Mouse (Mus musculus) left cerebral cortex, postnatal 14 days (tissue): ENCODE measurements around the gene Specc1. TPM values are rescaled to one million over a fixed set of nuclear protein-coding genes. Genes with fewer than 3 reads are reported as not detected.

ENCODE experiments used
- DNase-seq, 2 experiments: peaks; one replicate each; pipeline ENCODE4 v3.0.0; 2021 to 2022; ENCODE audit warnings: low spot score in 2 of 2, mixed read lengths in 1 of 2
- intact Hi-C: fragments of 180-260 bp; cut with DNase I; formaldehyde crosslinking; loops from one replicate; pipeline ENCODE4 v1.15.1; 2025
- total RNA-seq, 2 experiments: library from RNA; stranded (reverse); gene quantifications; 2 replicates each; pipeline ENCODE4 v1.2.3; 2021

Specc1 gene
- total RNA-seq, 2 experiments from 2014 or later, result 43.8 to 44.9 TPM

- DNase-seq, result no peak
- intact Hi-C loops, result no loop called here
These were observed 49.3 kb downstream of the Specc1 start for GRCm38 (mm10) chr11:62005911-62006260.

GRCm38 (mm10) chr11:62006680-62007079 lies 50.1 kb downstream of the Specc1 start:
- no peak for DNase-seq
- intact Hi-C loops, result no loop called here

GRCm38 (mm10) chr11:62007984-62008383 lies 51.4 kb downstream of the Specc1 start:
- no peak for DNase-seq

GRCm38 (mm10) chr11:62010625-62011231 lies 54.2 kb downstream of the Specc1 start:
- intact Hi-C loops, result loop anchor here (5.0 kb wide), 1 partner anchor 53 kb away; the partner anchor contains the start of gene Specc1
- peak in 1 of 2 experiments; percentile 23 for DNase-seq

More at GRCm38 (mm10) chr11:62007984-62008383, 51.4 kb downstream of the Specc1 start:
- intact Hi-C loops, result no loop called here

GRCm38 (mm10) chr11:62012039-62012438 lies 55.5 kb downstream of the Specc1 start:
- DNase-seq, result no peak
- intact Hi-C loops, result loop anchor here (5.0 kb wide), 1 partner anchor 55 kb away; the partner anchor contains the start of gene Specc1

- no peak for DNase-seq
- intact Hi-C loops, result loop anchor here (5.0 kb wide), 1 partner anchor 56 kb away; the partner anchor contains the start of gene Specc1
These were observed 56.9 kb downstream of the Specc1 start for GRCm38 (mm10) chr11:62013449-62013848.

GRCm38 (mm10) chr11:62015071-62015654 lies 58.6 kb downstream of the Specc1 start:
- peak in 1 of 2 experiments; percentile 25 for DNase-seq
- intact Hi-C loops, result no loop called here

- intact Hi-C loops, result no loop called here
- DNase-seq, result no peak
These were observed 60.4 kb downstream of the Specc1 start for GRCm38 (mm10) chr11:62016985-62017384.

- no peak for DNase-seq
- intact Hi-C loops, result no loop called here
These were observed 62.0 kb downstream of the Specc1 start for GRCm38 (mm10) chr11:62018315-62019205.

GRCm38 (mm10) chr11:62019857-62020256 lies 63.3 kb downstream of the Specc1 start:
- intact Hi-C loops, result no loop called here
- DNase-seq, result no peak

- intact Hi-C loops, result no loop called here
- DNase-seq, result no peak
These were observed 64.3 kb downstream of the Specc1 start for GRCm38 (mm10) chr11:62020898-62021297.

- intact Hi-C loops, result no loop called here
- DNase-seq, result no peak
These were observed 65.5 kb downstream of the Specc1 start for GRCm38 (mm10) chr11:62022105-62022504.

- intact Hi-C loops, result no loop called here
- DNase-seq, result no peak
These were observed 66.3 kb downstream of the Specc1 start for GRCm38 (mm10) chr11:62022718-62023493.

- no peak for DNase-seq
- intact Hi-C loops, result no loop called here
These were observed 67.1 kb downstream of the Specc1 start for GRCm38 (mm10) chr11:62023494-62024233.

- no peak for DNase-seq
- intact Hi-C loops, result no loop called here
These were observed 67.7 kb downstream of the Specc1 start for GRCm38 (mm10) chr11:62024234-62024601.

- intact Hi-C loops, result no loop called here
- DNase-seq, result no peak
These were observed 68.4 kb downstream of the Specc1 start for GRCm38 (mm10) chr11:62024952-62025351.

GRCm38 (mm10) chr11:62025770-62026169 lies 69.2 kb downstream of the Specc1 start:
- DNase-seq, result no peak
- intact Hi-C loops, result no loop called here

GRCm38 (mm10) chr11:62026345-62026815 lies 69.8 kb downstream of the Specc1 start:
- intact Hi-C loops, result no loop called here
- DNase-seq, result peak; percentile 33 to 44

- DNase-seq, result no peak
- intact Hi-C loops, result no loop called here
These were observed 70.7 kb downstream of the Specc1 start for GRCm38 (mm10) chr11:62027271-62027670.
